Mouse (Mus musculus) urinary bladder, adult 2 months (tissue): ENCODE data around the gene Rsbn1l. TPM values are rescaled to one million over a fixed set of nuclear protein-coding genes. Genes with fewer than 3 reads are reported as not detected.

ENCODE experiments used
- DNase-seq: peaks from one replicate; pipeline ENCODE4 v3.0.0; 2022; ENCODE audit warnings: low spot score
- polyA plus RNA-seq: library from polyadenylated mRNA; depleted of rRNA; stranded (reverse); fragments of >200 nt; gene quantifications from 2 replicates; pipeline ENCODE4 v1.2.3, GENCODE M21; 2012; rRNA removed

Rsbn1l gene
- polyA plus RNA-seq: 11.8 and 14.6 TPM in 2 replicates

DNA sequence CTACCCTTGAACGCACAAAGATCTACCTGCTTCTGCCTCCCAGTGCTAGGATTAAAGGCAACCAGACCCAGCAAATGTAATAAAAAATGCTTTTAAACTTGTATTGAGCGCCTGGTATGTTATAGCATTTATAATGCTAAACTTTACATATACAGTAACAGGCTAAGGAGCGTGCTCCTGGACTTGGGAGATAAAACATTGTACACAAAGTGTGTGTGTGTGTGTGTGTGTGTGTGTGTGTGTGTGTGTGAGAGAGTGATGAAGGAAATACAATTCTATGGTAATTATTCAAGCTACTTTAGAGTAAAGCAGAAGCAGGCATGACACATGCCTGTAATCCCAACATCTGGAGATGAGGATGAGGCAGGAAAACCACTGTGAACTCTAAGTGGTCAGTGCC lies at the start of gene Rsbn1l:
Gene Rsbn1l (minus strand): TSS at position 101 of the 400 bp plus-strand sequence.
- no peak for DNase-seq

- DNase-seq: no peak
Measured at GRCm38 (mm10) chr5:21002723-21003122, 46.5 kb upstream of the Rsbn1l start.

DNA sequence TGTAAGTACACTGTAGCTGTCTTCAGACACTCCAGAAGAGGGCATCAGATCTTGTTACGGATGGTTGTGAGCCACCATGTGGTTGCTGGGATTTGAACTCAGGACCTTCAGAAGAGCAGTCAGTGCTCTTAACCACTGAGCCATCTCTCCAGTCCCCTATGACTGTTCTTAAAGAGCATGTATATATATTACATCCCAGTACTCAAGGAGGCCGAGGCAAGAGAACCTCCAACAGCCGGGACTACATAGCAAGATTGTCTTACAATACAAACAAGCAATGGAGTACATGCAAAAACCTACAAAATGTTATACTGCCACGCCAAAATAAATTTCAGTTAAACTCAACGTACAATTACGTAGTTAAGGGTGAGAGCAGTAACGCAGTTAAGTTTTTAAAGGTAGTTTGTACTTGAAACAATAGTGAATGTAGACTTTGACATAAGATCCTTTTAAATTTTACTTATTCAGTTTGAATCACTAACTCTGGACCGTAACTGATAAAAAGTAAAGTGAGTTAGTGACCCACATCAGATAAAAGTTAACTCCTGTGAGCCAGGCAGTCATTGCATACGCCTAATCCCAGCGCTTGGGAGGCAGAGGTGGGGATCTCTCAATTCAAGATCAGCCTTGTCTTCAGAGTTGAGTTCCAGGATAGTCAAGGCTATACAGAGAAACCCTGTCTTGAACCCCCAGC lies 45.6 kb upstream of the Rsbn1l start:
- no peak for DNase-seq

DNA sequence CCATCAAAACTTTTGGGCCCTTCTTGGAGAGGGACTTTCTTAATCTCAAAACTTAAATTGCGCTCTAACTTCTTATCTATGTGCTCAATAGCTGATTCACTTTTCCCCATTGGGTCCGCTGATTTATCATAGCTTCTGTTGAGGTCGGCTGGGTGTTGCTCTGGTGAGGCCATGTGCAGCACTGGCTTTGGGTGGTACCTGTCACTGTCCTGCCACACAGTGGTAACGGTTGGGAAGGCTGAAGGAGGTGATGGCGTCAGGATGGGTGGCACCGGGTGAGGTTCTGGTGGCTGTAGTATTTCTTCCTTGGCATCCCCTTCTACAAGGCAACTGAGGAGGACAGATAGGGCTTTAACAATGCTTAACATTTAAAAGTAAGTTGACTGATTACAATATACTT lies 42.2 kb upstream of the Rsbn1l start:
- DNase-seq: no peak

GRCm38 (mm10) chr5:20997555-20997954 lies 41.4 kb upstream of the Rsbn1l start:
- DNase-seq: no peak

GRCm38 (mm10) chr5:20990062-20990809 lies 34.0 kb upstream of the Rsbn1l start:
- no peak for DNase-seq

- DNase-seq: no peak
Measured at GRCm38 (mm10) chr5:20986271-20986670, 30.1 kb upstream of the Rsbn1l start.

GRCm38 (mm10) chr5:20983505-20983904 lies 27.3 kb upstream of the Rsbn1l start:
- no peak for DNase-seq

GRCm38 (mm10) chr5:20974690-20975089 lies 18.5 kb upstream of the Rsbn1l start:
- DNase-seq: no peak

GRCm38 (mm10) chr5:20973999-20974398 lies 17.8 kb upstream of the Rsbn1l start:
- no peak for DNase-seq

- no peak for DNase-seq
Measured at GRCm38 (mm10) chr5:20973069-20973468, 16.9 kb upstream of the Rsbn1l start.

GRCm38 (mm10) chr5:20968963-20969362 lies 12.8 kb upstream of the Rsbn1l start:
- no peak for DNase-seq

- DNase-seq: no peak
Measured at GRCm38 (mm10) chr5:20968493-20968892, 12.3 kb upstream of the Rsbn1l start.

DNA sequence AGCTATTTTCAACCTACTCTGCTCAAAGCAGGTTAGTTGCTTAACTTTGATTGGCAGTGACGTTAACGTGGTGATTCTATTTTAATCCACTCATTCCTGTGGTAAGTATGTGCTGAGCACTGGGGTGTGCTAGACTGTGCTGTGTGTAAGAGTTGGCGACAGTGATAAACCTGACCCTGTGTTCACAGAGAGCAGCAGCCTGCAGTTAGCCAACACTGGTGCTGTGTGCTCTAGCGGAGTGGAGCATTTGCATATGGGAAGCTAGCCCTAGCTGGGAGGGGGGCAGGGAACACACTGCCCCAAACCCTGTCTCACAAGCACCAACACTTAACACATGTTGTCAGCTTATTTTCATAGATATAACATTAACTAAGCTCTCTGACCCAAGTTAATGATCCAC lies 11.7 kb upstream of the Rsbn1l start:
- no peak for DNase-seq

- DNase-seq: no peak
Measured at GRCm38 (mm10) chr5:20964446-20964845, 8.2 kb upstream of the Rsbn1l start.

DNA sequence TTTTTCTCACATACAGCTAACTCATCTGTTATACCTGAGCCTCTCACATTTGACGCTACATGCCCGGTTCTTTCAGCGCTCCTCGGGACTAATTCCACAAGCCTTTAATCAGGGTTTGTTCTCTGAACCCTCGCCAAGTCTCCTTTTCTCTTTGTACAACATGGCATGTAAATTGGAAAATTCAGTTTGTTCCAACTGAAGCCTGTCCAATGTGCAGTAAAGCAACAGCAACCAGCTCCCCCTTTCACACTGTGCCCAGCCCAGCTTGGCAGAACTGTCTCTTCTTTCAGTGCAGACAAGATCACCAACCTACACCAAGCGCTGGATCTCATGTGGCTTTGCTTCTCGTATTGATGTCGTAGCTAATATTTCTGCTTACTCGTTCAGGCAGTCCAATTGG lies 7.1 kb upstream of the Rsbn1l start:
- DNase-seq: no peak

GRCm38 (mm10) chr5:20960927-20961326 lies 4.7 kb upstream of the Rsbn1l start:
- no peak for DNase-seq

- DNase-seq: no peak
Measured at GRCm38 (mm10) chr5:20955114-20955835, 923 bp downstream of the Rsbn1l start.

DNA sequence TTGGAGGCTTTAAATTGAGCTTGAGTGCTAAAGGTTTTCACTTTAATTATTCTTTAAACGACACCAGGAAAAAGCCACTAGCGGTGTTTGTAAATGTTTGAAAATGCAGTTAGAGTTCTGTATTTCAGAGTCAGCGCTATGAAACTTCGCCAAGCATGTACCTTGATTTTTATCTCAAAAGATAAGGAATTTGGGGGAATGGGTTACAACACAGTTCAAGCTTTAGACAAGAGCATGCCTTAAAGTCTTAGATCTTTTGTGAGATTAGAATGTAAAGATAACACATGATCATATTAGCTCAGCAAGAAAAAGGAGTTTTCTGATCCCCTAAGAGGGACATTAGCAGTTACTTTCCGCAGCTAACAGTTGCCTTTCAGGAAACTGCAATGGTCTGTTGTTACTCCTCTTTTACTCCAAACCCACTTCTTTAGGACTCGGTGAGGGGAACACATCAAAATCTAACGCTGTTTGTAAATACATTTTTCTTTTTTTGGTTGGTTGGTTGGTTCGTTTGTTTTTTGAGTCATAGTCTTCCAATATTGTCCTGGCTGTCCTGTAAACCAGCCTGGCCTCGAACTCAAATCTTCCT lies 3.8 kb downstream of the Rsbn1l start:
- DNase-seq: no peak

DNA sequence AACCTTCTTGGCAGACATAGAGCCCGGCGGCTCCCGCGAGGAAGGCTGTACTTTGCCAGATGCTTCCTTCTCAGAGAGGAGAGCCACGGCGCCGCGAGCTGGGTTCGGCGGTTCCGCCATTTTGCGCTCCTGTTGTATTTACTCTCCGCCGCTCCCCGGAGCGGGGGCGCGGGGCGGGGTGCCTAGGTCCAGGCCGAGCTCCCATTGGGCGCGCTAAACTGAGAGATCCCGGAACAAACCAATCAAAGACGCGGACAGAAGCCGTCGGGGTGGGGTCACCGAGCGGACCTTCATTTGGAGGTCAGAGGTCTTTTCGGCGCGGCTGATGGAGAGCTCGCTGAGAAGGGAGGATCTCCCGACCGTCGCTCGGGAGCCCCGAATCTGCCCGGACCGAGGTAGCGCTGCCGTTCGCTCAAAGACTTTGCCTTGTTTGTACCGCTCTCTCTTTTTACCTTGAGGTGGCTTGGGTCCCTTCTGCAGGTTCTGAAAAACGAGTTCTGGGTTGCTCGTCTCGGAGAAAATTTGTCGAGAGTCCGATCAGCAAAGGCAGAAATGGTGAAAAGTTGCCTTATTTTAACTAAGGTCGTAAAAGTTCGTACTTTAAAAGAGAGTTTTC lies 4.4 kb downstream of the Rsbn1l start:
- DNase-seq: peak; percentile 93

DNA sequence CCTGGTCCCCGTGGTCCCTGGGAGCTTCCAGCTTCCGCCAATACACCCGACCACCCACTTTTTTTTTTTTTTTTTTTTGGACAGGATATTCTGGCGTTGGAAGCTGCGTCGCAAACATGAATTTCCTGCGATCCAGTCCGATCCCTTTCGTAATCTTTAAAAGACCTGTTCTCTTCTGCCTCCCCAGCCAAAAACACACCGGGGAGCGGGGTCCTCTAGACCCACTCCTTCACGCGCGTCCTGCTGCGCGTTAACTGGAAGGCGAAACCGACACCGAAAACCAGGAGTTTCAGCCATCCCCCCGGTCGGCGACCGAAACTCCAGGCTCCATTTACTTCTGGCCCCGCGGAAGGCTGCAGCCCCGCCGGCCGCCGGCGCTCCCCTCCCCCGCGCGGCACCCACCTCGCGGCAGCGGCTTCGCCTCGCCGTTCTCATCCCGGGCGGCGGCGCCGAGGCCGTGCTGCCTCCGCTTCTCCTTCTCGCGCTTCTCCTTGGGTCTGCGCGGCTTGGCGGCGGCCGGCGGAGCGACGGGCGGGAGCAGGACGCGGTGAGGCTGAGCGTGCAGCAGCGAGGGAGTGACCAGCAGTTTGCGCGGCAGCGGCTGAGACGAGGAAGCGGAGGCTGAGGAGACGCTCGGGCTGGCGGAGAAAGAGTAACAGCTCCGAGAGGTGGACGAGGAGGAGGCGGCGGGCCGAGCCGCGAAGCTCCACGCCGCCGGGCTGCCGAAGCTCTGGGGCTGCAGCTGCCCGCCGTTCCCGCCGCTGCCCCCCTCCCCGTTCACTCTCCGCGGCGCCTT lies 5.1 kb downstream of the Rsbn1l start:
- DNase-seq: no peak
